Comparison of ENCODE assay signal across 7 mouse cellular contexts in genomic region chr12:80115142-80115862, GRCm38 (mm10). TPM values are rescaled to one million over a fixed set of nuclear protein-coding genes. Genes with fewer than 3 reads are reported as not detected.
DNase-seq lines count a peak whose midpoint lies in the region; ATAC-seq and TF ChIP-seq lines count a peak whose summit lies in the region.

No protein-coding gene starts in this region.

- H3K4me2 ChIP-seq in limb, embryonic 12.5 days: peak overlapping the region; percentile 94
- peak overlapping the region; percentile 94 for H3K4me2 ChIP-seq in midbrain, embryonic 13.5 days (replicated peaks)

- H3K9ac ChIP-seq in limb, embryonic 12.5 days (replicated peaks): peak overlapping the region; percentile 81
- H3K9ac ChIP-seq in midbrain, embryonic 13.5 days (replicated peaks): peak overlapping the region; percentile 80

- H3K9me3 ChIP-seq in limb, embryonic 12.5 days: no peaks in the 10 kb centered on the region
- no peaks in the 10 kb centered on the region; the same call in 1 of the 2 replicates for H3K9me3 ChIP-seq in midbrain, embryonic 13.5 days

- intact Hi-C loops in gastrocnemius, postnatal 14 days (cut with DNase I; ENCODE audit: low total_unique reads): no loop called here

- peak; percentile 91 to 96 for DNase-seq in adrenal gland, adult (ENCODE audit: inconsistent age in 2 of 2, low spot score in 1 of 2)
- peak; percentile 84 for DNase-seq in gastrocnemius, postnatal 14 days
- peak; percentile 85 to 91 for DNase-seq in spleen, adult 18-20 months

- ATAC-seq in inflammation-experienced regulatory T-cells, adult 6 months: peak; percentile 44
- ATAC-seq in limb, embryonic 12.5 days (ENCODE audit: insufficient number of reproducible peaks, insufficient read depth, low FRiP score, low TSS enrichment, low read depth): peak; percentile 52
- peak; percentile 85 for ATAC-seq in midbrain, embryonic 13.5 days

- TF ChIP-seq CTCF in cortical plate, adult 2 months (IDR thresholded peaks at IDR 0.05; ENCODE audit: extremely low read depth, insufficient read depth, low read length): no peak

- TF ChIP-seq POLR2A in cortical plate, adult 2 months (IDR thresholded peaks at IDR 0.05; ENCODE audit: extremely low read depth, insufficient read depth, low read length): no peak

- peak overlapping the region; percentile 95 for H3K27ac ChIP-seq in cortical plate, adult 2 months (ENCODE audit: insufficient read depth, low read length)
- H3K27ac ChIP-seq in limb, embryonic 12.5 days: peak overlapping the region; percentile 99
- peak overlapping the region; percentile 92 for H3K27ac ChIP-seq in midbrain, embryonic 13.5 days

- H3K4me3 ChIP-seq in cortical plate, adult 2 months (ENCODE audit: insufficient read depth, low read length): peak overlapping the region; percentile 65
- H3K4me3 ChIP-seq in limb, embryonic 12.5 days (replicated peaks): peak overlapping the region; percentile 84
- H3K4me3 ChIP-seq in midbrain, embryonic 13.5 days (replicated peaks): peak overlapping the region; percentile 70

- H3K4me1 ChIP-seq in cortical plate, adult 2 months (ENCODE audit: control insufficient read depth, insufficient read depth, low read length): no peaks in the 10 kb centered on the region; the same call in 1 of the 2 replicates
- peaks cover 21% of the 10 kb centered on the region for H3K4me1 ChIP-seq in limb, embryonic 12.5 days (replicated peaks)
- peaks cover 53% of the 10 kb centered on the region for H3K4me1 ChIP-seq in midbrain, embryonic 13.5 days (replicated peaks)

- H3K36me3 ChIP-seq in limb, embryonic 12.5 days: peaks cover 21% of the 10 kb centered on the region
- H3K36me3 ChIP-seq in midbrain, embryonic 13.5 days: peaks cover under 1% of the 10 kb centered on the region; the same call in 1 of the 2 replicates

- WGBS in limb, embryonic 12.5 days: under 1% methylated on average over 71 of the region's 71 CpGs
- WGBS in midbrain, embryonic 13.5 days: under 1% methylated on average over 62 of the region's 71 CpGs

- H3K27me3 ChIP-seq in limb, embryonic 12.5 days: no peaks in the 10 kb centered on the region
- peaks cover 29% of the 10 kb centered on the region for H3K27me3 ChIP-seq in midbrain, embryonic 13.5 days

RNA-seq across cellular contexts. Expression of gene Zfp36l1, which starts 2.5 kb away (rescaled TPM):
- 21.8 and 23.3 TPM in 2 replicates for polyA plus RNA-seq in cortical plate, adult 2 months (2012; rRNA removed)
- 10 to 100 TPM; 42.4 to 53.9 TPM for total RNA-seq in gastrocnemius, postnatal 14 days (2021)
- polyA plus RNA-seq in inflammation-experienced regulatory T-cells, adult 6 months (2017; shearing (Covaris generic)): 100 to 1,000 TPM; 109 to 177 (median 123) TPM
- 80.7 and 89.8 TPM in 2 replicates for polyA plus RNA-seq in limb, embryonic 12.5 days (2016; fragmentation: Nextera tagmentation; extraction: Ambion mirVana)
- polyA plus RNA-seq in midbrain, embryonic 13.5 days (2015; fragmentation: Nextera tagmentation; extraction: Ambion mirVana): 51.7 and 60.1 TPM in 2 replicates

Comparison
In these comparisons a context has a peak if more than half of its experiments do, and no peak if none do; other contexts are left out.
1. Peak in every context shown above with its lines: DNase-seq, ATAC-seq, H3K4me3 ChIP-seq and H3K27ac ChIP-seq.